Mouse (Mus musculus): Measurements from ENCODE around the gene Ranbp17. TPM values are rescaled to one million over a fixed set of nuclear protein-coding genes. Genes with fewer than 3 reads are reported as not detected.

Gene Ranbp17
- total RNA-seq (2023; ENCODE audit: inconsistent age) = not detected in 4 replicates

DNA sequence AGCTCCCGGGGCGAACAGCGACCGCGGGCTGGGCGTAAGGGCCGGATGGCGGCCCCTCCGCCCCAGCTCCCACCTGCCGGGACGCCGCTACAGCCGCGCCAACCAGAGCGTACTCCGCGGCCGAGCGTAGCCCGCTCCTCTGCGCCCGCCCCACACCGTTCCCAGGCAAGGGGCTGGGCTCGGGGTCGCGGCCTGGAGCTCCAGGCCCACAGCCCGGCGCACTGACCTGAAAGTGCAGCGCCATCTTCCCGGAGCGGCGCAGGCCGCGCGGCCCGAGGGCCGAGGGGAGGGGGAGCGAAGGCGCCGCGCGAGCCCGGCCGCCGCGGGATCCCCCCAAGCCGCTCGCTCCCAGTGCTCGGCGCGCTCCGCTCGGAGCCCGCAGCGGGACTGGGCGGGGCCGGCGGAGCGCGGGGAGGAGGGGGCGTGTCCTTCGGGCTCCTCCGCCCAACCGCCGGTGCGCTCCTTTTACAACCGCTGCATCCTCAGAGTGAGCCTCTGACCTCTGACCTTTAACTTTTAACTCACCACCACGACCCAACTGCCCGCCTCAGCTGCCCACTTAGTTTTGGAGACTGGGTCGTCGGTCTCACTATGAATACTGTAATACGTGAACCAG, at the start of gene Ranbp17:
TSS of gene Ranbp17 (minus strand) at position 371 of the 616 bp plus-strand sequence.

DNA sequence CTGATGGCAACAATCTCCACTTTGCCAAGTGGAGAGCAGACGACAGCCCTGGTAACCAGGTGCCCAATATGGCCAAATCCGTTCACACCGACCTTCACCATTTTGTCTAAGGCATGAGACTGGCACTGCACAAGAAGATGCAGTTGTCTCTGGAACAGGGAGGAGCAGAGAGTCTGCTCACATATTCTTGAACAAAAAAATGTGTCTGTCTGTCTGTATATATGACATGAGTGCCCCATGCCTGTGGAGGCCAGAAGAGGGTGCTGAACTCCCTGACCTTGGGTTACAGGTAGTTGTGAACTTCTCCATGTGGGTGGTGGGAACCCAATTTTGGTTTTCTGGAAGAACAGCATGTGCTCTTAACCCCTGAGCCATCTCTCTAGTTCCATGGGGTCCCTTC, 236.9 kb downstream of the Ranbp17 start, which contains the start of gene Gm12117:
TSS of gene Gm12117 (minus strand) at position 101 of the 400 bp plus-strand sequence.

DNA sequence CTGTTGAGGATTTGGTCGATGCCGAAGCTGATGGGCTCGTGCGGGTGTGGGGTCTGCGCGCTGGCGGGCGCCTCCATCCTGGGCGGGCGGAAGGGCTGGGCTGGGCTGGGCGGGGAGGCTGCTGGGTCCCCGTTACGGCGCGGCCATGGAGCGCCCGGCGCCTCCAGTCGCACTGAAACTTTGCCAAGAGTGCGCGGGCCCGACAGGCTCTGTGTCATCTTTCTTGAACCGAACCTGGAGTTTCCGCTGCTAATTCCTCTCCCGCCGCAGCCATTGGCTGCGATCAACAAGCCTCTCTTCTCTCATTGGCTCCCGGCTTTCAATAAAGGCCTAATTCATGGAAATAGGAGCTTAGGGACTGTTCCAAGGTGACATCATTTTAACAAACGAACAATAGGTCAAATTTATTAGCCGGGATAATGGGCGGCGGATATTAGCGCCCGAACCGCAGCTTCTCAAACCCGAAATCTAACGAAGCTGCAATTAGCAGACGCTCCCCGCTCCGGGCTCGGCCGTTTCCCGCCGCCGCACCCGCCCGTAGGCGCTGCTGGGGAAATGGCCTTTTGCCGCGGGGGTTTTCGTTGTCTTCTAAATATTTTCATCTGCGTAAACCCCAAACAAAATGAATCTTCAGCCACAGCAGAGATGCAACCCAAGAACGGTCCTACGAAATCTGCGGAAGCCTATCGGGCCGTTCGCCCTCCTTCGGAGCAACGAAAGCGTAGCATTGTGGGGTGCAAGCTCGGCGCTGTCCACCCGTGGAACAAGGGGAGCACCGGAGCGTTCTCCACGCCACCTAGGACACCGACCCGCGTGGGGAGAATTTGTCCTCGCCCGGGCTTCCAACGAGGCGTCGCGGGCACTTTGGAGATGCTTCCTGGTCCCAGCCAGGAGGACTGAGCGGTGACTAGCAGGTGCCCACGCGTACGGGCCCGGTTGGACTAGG, 309.9 kb downstream of the Ranbp17 start, which contains the start of gene Tlx3:
TSS of gene Tlx3 (minus strand) at position 207 of the 946 bp plus-strand sequence.

DNA sequence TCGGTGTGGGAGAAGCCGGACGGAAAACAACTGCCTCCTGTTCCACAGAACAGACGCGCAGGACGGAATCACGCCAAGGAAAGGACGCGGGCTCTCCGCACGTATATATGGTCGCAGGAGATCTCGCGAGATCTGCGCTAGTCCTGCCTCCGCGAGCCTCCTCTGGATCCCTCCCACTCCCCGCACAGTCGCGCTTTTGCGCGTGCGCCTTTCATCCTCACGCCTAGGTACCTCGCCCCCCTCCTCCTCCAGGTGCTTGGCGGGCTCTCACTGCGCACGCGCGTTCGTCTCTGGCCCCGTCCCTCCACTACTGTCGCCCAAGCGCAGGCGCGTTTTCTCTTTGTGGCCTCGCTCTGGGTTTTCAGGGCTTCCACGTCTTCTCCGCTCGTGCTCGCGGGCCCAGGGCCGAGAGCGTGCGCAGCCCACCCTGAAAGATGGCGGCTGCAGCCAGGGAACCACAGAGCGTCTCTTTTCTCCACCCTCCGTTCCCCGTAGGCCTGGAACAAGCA, 350.5 kb downstream of the Ranbp17 start, which contains the start of gene Npm1:
TSS of gene Npm1 (minus strand) at position 209 of the 509 bp plus-strand sequence.

Other genes with a start within 250 kb of the Ranbp17 start
- not detected in 4 replicates for gene Gm12117, start 237.0 kb downstream of the Ranbp17 start, total RNA-seq (2023; ENCODE audit: inconsistent age)
- gene Gabrp, start 65.2 kb upstream of the Ranbp17 start, total RNA-seq (2023; ENCODE audit: inconsistent age) = not detected in 4 replicates
- gene D130052B06Rik, start 85.6 kb upstream of the Ranbp17 start, total RNA-seq (2023; ENCODE audit: inconsistent age) = not detected in 4 replicates

All from B cell, adult (primary cell).